Mouse (Mus musculus): ENCODE measurements at regions not wholly inside any gene's neighbourhood (a gene's known extent, or its start where the extent isn't known, plus 50 kb on each side); places are given as distances from the start of the nearest gene placed in this dataset.

- no peak overlapping the region for H3K4me3 ChIP-seq (ENCODE audit: low read depth, low read length)
- WGBS = 77% methylated on average over 4 of the region's 4 CpGs
- H3K4me1 ChIP-seq (ENCODE audit: control insufficient read depth, insufficient read depth, low read length) = peaks cover 8% of the 10 kb centered on the region; the same call in 1 of the 2 replicates
- DNase-seq (ENCODE audit: low spot score) = no peak
- H3K9me3 ChIP-seq (ENCODE audit: control insufficient read depth, low read length) = no peaks in the 10 kb centered on the region
- ATAC-seq (ENCODE audit: insufficient number of reproducible peaks, low FRiP score, low TSS enrichment, low read depth) = no peak
- no peaks in the 10 kb centered on the region for H3K27me3 ChIP-seq (ENCODE audit: control insufficient read depth, insufficient read depth, low read length)
- H3K4me2 ChIP-seq (ENCODE audit: low read depth, severe bottlenecking) = no peak overlapping the region
- no peaks in the 10 kb centered on the region for H3K36me3 ChIP-seq (ENCODE audit: control insufficient read depth, insufficient read depth, low read length)
- H3K9ac ChIP-seq (ENCODE audit: low read length) = no peak overlapping the region
- H3K27ac ChIP-seq (replicated peaks; ENCODE audit: low read depth, low read length) = no peak overlapping the region
Measured at GRCm38 (mm10) chr7:137883701-137884100, 446.3 kb downstream of the Glrx3 start.

- 78% methylated on average over 8 of the region's 8 CpGs for WGBS
- no peaks in the 10 kb centered on the region for H3K27me3 ChIP-seq (ENCODE audit: control insufficient read depth, insufficient read depth, low read length)
Measured at GRCm38 (mm10) chr7:137885146-137885545, 447.7 kb downstream of the Glrx3 start.

GRCm38 (mm10) chr7:137888731-137889130 lies 451.3 kb downstream of the Glrx3 start:
- Histone ChIP-seq H3K27me3 (ENCODE audit: control insufficient read depth, insufficient read depth, low read length) (no peaks in the 10 kb centered on the region), H3K4me3 (ENCODE audit: low read depth, low read length) (no peak overlapping the region), H3K9me3 (ENCODE audit: control insufficient read depth, low read length) (no peaks in the 10 kb centered on the region), H3K36me3 (ENCODE audit: control insufficient read depth, insufficient read depth, low read length) (no peaks in the 10 kb centered on the region), H3K4me1 (ENCODE audit: control insufficient read depth, insufficient read depth, low read length) (no peaks in the 10 kb centered on the region), H3K27ac (replicated peaks; ENCODE audit: low read depth, low read length) (no peak overlapping the region), H3K9ac (ENCODE audit: low read length) (no peak overlapping the region), H3K4me2 (ENCODE audit: low read depth, severe bottlenecking) (no peak overlapping the region)
- WGBS = 86% methylated on average over 11 of the region's 11 CpGs
- no peak for DNase-seq (ENCODE audit: low spot score)
- no peak for ATAC-seq (ENCODE audit: insufficient number of reproducible peaks, low FRiP score, low TSS enrichment, low read depth)

More at GRCm38 (mm10) chr7:137885146-137885545, 447.7 kb downstream of the Glrx3 start:
- DNase-seq (ENCODE audit: low spot score) (no peak), ATAC-seq (ENCODE audit: insufficient number of reproducible peaks, low FRiP score, low TSS enrichment, low read depth) (no peak)
- H3K27ac ChIP-seq (replicated peaks; ENCODE audit: low read depth, low read length) = no peak overlapping the region
- no peak overlapping the region for H3K4me2 ChIP-seq (ENCODE audit: low read depth, severe bottlenecking)
- no peak overlapping the region for H3K9ac ChIP-seq (ENCODE audit: low read length)
- no peaks in the 10 kb centered on the region for H3K36me3 ChIP-seq (ENCODE audit: control insufficient read depth, insufficient read depth, low read length)
- H3K4me1 ChIP-seq (ENCODE audit: control insufficient read depth, insufficient read depth, low read length) = peaks cover 8% of the 10 kb centered on the region; the same call in 1 of the 2 replicates
- H3K4me3 ChIP-seq (ENCODE audit: low read depth, low read length) = no peak overlapping the region
- H3K9me3 ChIP-seq (ENCODE audit: control insufficient read depth, low read length) = no peaks in the 10 kb centered on the region

- Histone ChIP-seq H3K36me3 (ENCODE audit: control insufficient read depth, insufficient read depth, low read length) (no peaks in the 10 kb centered on the region), H3K4me2 (ENCODE audit: low read depth, severe bottlenecking) (no peak overlapping the region), H3K4me3 (ENCODE audit: low read depth, low read length) (no peak overlapping the region), H3K4me1 (ENCODE audit: control insufficient read depth, insufficient read depth, low read length) (no peaks in the 10 kb centered on the region), H3K9ac (ENCODE audit: low read length) (no peak overlapping the region), H3K27me3 (ENCODE audit: control insufficient read depth, insufficient read depth, low read length) (no peaks in the 10 kb centered on the region), H3K27ac (replicated peaks; ENCODE audit: low read depth, low read length) (no peak overlapping the region), H3K9me3 (ENCODE audit: control insufficient read depth, low read length) (no peaks in the 10 kb centered on the region)
- WGBS = 78% methylated on average over 9 of the region's 9 CpGs
- DNase-seq (ENCODE audit: low spot score) (no peak), ATAC-seq (ENCODE audit: insufficient number of reproducible peaks, low FRiP score, low TSS enrichment, low read depth) (no peak)
Measured at GRCm38 (mm10) chr7:137906424-137907060, 469.1 kb downstream of the Glrx3 start.

- WGBS = 52% methylated on average over 3 of the region's 3 CpGs
- no peak overlapping the region for H3K9ac ChIP-seq (ENCODE audit: low read length)
Measured at GRCm38 (mm10) chr7:137909456-137909855, 472.0 kb downstream of the Glrx3 start.

GRCm38 (mm10) chr7:137913551-137914105 lies 476.2 kb downstream of the Glrx3 start:
- no peak overlapping the region for H3K27ac ChIP-seq (replicated peaks; ENCODE audit: low read depth, low read length)
- no peak overlapping the region for H3K4me3 ChIP-seq (ENCODE audit: low read depth, low read length)
- H3K4me1 ChIP-seq (ENCODE audit: control insufficient read depth, insufficient read depth, low read length) = no peaks in the 10 kb centered on the region
- H3K36me3 ChIP-seq (ENCODE audit: control insufficient read depth, insufficient read depth, low read length) = no peaks in the 10 kb centered on the region
- no peak overlapping the region for H3K4me2 ChIP-seq (ENCODE audit: low read depth, severe bottlenecking)
- no peak for ATAC-seq (ENCODE audit: insufficient number of reproducible peaks, low FRiP score, low TSS enrichment, low read depth)
- no peak overlapping the region for H3K9ac ChIP-seq (ENCODE audit: low read length)
- no peaks in the 10 kb centered on the region for H3K27me3 ChIP-seq (ENCODE audit: control insufficient read depth, insufficient read depth, low read length)
- H3K9me3 ChIP-seq (ENCODE audit: control insufficient read depth, low read length) = no peaks in the 10 kb centered on the region
- WGBS = 66% methylated on average over 4 of the region's 4 CpGs
- no peak for DNase-seq (ENCODE audit: low spot score)

More at GRCm38 (mm10) chr7:137909456-137909855, 472.0 kb downstream of the Glrx3 start:
- DNase-seq (ENCODE audit: low spot score) = no peak
- Histone ChIP-seq H3K4me3 (ENCODE audit: low read depth, low read length) (no peak overlapping the region), H3K27ac (replicated peaks; ENCODE audit: low read depth, low read length) (no peak overlapping the region), H3K36me3 (ENCODE audit: control insufficient read depth, insufficient read depth, low read length) (no peaks in the 10 kb centered on the region), H3K9me3 (ENCODE audit: control insufficient read depth, low read length) (no peaks in the 10 kb centered on the region), H3K4me2 (ENCODE audit: low read depth, severe bottlenecking) (no peak overlapping the region), H3K27me3 (ENCODE audit: control insufficient read depth, insufficient read depth, low read length) (no peaks in the 10 kb centered on the region), H3K4me1 (ENCODE audit: control insufficient read depth, insufficient read depth, low read length) (no peaks in the 10 kb centered on the region)
- no peak for ATAC-seq (ENCODE audit: insufficient number of reproducible peaks, low FRiP score, low TSS enrichment, low read depth)

GRCm38 (mm10) chr7:137914506-137914905 lies 477.1 kb downstream of the Glrx3 start:
- ATAC-seq (ENCODE audit: insufficient number of reproducible peaks, low FRiP score, low TSS enrichment, low read depth) (no peak), DNase-seq (ENCODE audit: low spot score) (no peak)
- H3K9ac ChIP-seq (ENCODE audit: low read length) = no peak overlapping the region
- H3K4me3 ChIP-seq (ENCODE audit: low read depth, low read length) = no peak overlapping the region
- no peaks in the 10 kb centered on the region for H3K36me3 ChIP-seq (ENCODE audit: control insufficient read depth, insufficient read depth, low read length)
- WGBS = 92% methylated on average over 5 of the region's 5 CpGs
- no peak overlapping the region for H3K27ac ChIP-seq (replicated peaks; ENCODE audit: low read depth, low read length)
- H3K4me2 ChIP-seq (ENCODE audit: low read depth, severe bottlenecking) = no peak overlapping the region
- no peaks in the 10 kb centered on the region for H3K4me1 ChIP-seq (ENCODE audit: control insufficient read depth, insufficient read depth, low read length)
- H3K9me3 ChIP-seq (ENCODE audit: control insufficient read depth, low read length) = no peaks in the 10 kb centered on the region
- H3K27me3 ChIP-seq (ENCODE audit: control insufficient read depth, insufficient read depth, low read length) = no peaks in the 10 kb centered on the region

GRCm38 (mm10) chr7:137916351-137916750 lies 478.9 kb downstream of the Glrx3 start:
- H3K4me1 ChIP-seq (ENCODE audit: control insufficient read depth, insufficient read depth, low read length) = peaks cover 3% of the 10 kb centered on the region; the same call in 1 of the 2 replicates
- no peak for ATAC-seq (ENCODE audit: insufficient number of reproducible peaks, low FRiP score, low TSS enrichment, low read depth)
- no peaks in the 10 kb centered on the region for H3K9me3 ChIP-seq (ENCODE audit: control insufficient read depth, low read length)
- no peak overlapping the region for H3K4me3 ChIP-seq (ENCODE audit: low read depth, low read length)
- no peaks in the 10 kb centered on the region for H3K36me3 ChIP-seq (ENCODE audit: control insufficient read depth, insufficient read depth, low read length)
- WGBS = 67% methylated on average over 1 of the region's 1 CpGs
- H3K27me3 ChIP-seq (ENCODE audit: control insufficient read depth, insufficient read depth, low read length) = no peaks in the 10 kb centered on the region
- no peak overlapping the region for H3K27ac ChIP-seq (replicated peaks; ENCODE audit: low read depth, low read length)
- no peak for DNase-seq (ENCODE audit: low spot score)
- no peak overlapping the region for H3K4me2 ChIP-seq (ENCODE audit: low read depth, severe bottlenecking)
- H3K9ac ChIP-seq (ENCODE audit: low read length) = no peak overlapping the region
